Mouse (Mus musculus): ENCODE data around the gene Hoxd8.

Hoxd8 gene

DNA sequence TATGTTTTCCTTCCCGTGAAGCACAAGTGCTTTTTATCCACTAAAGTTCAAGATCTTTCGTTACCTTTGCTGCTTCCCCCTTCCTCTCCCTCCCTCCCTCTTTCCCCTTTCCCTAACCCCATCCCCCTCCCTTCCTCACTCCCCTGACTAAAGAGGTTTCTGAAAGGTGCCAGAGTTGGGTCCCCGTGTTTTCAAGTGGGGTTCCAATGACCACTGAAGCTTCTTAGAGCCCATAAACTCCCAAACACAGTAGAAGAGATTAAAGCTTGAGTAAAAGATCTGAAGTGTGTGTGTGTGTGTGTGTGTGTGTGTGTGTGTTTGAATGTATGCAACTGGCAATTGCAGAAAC is 35.2 kb upstream of the Hoxd8 start:
- in situ Hi-C loops (cut with MseI, MboI): loop anchor here (10.0 kb wide), 2 partner anchors 364 to 374 kb away; no protein-coding TSS in a partner anchor

DNA sequence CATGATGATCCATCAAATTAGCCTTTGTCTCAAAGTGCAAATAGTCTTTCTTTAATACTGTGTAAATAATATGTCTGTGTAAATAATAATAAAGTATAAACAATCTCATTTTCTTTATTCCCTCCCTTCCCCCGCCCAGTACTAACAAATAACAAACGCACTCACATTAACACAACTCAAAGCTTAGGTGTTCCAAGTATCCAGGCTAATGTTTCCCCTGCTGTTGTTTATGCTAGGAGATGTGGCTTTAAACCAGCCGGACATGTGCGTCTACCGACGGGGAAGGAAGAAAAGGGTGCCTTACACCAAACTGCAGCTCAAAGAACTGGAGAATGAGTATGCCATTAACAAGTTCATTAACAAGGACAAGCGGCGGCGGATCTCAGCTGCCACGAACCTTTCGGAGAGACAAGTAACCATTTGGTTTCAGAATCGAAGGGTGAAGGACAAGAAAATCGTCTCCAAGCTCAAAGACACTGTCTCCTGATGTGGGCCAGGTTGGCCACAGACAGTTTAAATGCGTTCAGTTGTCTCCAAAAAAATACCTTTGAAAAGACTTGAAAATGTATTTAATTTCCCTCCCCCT is 34.7 kb upstream of the Hoxd8 start:
- in situ Hi-C loops (cut with MseI, MboI): loop anchor here (10.0 kb wide), 2 partner anchors 365 to 375 kb away; no protein-coding TSS in a partner anchor

DNA sequence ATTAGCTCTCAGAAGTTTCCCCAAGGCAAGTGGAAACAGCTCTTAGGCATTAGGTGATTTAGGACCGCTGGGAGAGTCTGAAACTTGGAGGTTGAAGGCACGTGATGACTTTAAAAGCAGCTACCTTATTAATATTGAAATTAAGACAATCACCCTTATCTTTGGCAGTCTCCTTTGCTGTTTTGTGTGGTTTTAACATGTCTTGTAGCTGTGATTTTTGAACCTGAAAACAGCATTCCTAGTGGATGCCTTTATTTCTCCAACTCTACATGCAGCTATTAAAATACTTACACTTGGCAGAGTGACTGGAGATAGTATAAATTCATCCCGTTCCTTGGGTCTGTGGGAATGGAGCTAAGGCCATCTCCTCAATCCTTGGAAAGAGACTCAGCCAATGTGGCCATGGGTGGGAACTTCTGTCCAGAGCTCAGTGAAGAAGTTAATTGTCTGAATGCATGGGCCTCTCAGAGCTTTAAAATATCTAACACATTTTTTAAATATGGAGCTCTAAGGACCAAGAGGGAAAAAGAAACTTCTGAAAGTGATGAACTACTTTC is 33.7 kb upstream of the Hoxd8 start:
- in situ Hi-C loops (cut with MseI, MboI): no loop called here

DNA sequence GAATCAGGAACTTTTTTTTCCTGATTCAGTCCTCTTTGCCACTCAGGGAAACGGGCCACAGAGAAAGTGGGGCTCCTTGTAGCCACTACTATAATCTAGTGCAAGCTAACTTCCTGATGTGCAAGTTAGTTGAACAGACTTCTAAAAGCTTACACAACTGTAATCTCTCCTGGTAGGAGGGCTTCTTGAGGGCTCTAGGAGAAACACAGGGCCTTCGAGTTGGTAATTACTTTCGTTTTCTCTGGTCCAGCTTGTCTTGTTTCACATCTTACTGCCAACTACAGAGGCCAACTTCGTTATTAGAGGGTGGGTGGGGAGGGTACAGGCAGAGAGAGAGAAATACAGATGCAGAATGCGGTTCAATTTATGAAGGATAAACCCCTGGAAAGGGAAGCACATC is 32.6 kb upstream of the Hoxd8 start:
- in situ Hi-C loops (cut with MseI, MboI): no loop called here

DNA sequence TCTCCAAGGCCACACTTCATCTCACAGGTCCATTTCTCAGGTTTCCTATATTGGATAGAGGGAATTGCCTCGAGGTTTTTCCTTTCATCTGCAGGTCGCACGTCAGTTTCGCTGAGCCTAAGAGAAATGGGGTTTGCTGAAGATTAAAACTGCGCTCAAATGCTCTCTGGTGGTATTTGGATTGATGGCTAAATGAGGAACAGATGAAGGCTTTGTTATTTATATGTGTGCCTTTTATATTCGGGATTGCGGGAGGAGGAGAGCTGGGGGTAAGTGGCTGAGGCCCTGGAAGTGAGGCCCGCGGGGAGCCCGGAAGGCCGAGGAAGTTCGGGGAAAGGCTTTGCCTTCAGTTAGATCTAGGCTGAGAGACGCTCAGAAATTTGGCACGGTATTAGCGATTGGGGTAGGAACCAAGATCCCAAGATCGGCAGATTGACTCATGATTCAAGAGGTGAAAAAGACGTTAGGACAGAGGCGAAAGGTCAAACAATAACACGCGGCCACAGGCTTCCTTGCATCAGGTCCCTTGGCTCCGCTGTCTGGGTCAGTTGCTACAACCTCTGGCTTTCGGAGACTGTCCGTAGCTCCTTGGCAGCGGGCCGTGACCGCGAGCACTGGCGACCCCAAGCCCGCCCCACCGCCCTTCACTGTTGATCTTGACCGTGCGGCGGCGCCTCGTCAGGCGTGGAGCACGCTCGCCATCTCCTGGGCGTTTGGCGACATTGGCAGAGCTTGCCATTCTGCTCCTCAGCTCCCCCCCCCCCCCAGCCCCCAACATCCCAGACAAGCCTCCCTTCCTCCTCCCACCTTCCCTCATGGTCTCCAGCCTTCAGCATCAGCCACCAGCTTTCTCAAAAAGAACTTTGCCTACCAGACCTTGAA is 31.7 kb upstream of the Hoxd8 start:
- in situ Hi-C loops (cut with MseI, MboI): no loop called here

DNA sequence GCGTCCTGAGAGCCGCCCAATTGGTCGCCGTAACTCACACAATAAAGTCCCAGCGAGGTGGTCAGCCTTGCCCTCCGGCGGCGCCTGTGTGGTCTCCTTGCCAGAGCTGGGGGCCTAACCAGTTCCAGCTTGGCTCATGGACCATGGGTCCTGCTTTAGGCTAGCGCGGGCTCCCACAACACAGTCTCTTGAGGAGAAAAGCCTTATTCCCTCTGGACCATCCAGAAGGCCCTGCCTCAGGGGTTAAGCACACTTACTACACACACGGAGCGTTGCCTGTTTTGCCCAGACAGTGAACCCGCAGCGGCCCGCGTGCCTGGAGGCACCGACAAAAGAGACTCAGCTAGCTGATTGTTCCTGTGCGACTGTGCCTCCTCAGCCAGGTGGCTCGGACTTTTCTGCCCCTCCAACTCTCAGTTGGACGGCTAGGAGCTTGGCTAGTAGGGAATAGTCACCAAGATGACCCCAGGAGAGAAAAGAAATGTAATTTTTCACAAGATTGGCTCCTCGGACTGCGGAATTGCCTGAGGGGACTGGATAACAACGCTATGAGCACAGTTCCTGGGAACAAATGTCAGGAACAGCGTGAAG is 30.5 kb upstream of the Hoxd8 start:
- in situ Hi-C loops (cut with MseI, MboI): no loop called here

DNA sequence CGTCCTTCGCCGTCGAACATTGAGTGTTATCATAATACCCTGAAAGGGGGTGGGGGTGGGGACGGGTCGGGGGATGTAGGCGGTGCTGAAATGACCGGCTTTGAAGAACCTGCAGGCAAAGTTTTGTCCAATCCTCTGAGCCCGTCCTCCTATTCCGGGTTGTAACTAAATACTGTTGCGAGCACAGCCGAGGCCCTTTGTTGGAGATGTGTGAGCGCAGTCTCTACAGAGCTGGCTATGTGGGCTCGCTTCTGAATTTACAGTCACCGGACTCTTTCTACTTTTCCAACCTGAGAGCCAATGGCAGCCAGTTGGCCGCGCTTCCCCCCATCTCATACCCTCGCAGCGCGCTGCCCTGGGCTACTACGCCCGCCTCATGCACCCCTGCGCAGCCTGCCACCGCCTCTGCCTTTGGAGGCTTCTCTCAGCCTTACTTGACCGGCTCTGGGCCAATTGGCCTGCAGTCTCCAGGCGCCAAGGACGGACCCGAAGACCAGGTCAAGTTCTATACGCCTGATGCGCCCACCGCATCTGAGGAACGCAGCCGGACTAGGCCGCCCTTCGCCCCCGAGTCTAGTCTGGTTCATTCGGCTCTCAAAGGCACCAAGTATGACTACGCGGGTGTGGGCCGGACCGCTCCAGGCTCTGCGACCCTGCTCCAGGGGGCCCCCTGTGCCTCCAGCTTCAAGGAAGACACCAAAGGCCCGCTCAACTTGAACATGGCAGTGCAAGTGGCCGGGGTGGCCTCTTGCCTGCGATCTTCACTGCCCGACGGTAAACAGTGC is 29.3 kb upstream of the Hoxd8 start, which contains the start of gene Hoxd12:
Gene Hoxd12, plus strand, starts transcription at position 133 of the 785 bp plus-strand sequence.
- in situ Hi-C loops (cut with MseI, MboI): no loop called here

DNA sequence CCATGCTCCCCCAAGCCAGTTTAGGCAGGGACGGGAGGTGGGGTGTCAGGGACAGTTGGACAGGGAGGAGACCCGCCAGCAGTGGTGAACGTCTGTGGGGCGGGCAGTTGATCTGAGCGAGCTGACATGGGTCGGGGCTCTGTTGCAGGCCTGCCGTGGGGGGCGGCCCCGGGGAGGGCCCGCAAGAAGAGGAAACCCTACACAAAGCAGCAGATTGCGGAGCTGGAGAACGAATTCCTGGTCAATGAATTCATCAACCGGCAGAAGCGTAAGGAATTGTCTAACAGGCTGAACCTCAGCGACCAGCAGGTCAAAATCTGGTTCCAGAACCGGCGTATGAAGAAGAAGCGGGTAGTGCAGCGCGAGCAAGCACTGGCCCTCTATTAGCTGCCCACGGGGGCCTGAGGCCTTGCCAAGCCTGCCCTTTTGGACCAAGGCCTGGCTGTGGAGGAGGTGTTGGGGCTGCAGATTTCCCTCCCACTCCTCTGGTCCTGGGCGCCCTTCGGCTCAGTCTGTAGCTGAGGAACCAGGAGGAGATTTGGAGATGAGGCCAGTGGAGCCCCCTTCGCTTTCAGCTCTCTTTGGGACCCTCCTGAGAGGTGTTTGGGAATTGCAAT is 28.6 kb upstream of the Hoxd8 start:
- in situ Hi-C loops (cut with MseI, MboI): no loop called here

DNA sequence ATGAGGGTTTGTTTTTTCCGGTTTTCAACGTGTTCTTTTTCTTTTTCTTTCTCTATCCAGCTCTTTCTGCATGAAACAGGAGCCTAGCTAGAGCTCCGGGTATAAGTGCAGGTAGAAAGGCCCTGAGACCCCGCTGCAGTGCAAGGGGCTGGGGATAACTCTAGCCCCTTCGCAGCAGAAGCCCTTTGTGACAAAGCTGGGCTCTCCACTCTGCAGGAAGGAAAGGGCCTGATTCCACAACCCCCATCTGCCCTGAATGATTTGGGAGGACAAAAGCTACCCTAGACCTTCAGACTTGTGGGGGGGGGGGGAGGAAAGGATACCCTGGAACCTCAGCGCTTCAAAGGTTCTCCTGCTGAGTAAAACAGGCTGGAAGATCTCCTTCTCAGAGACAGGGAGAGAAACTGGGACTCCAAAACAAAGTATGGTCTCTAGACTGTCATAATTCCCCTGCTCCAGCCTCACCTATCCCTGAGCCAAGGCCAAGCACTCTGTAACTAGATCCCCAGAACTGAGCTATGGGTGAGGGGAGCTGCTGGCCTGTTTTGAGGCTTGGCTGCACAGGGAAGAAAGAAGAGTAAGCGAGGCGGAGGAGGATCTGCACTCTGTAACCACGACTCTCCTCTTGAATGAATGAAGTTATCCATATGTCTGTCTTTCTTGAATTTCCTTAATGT is 27.9 kb upstream of the Hoxd8 start:
- in situ Hi-C loops (cut with MseI, MboI): no loop called here

DNA sequence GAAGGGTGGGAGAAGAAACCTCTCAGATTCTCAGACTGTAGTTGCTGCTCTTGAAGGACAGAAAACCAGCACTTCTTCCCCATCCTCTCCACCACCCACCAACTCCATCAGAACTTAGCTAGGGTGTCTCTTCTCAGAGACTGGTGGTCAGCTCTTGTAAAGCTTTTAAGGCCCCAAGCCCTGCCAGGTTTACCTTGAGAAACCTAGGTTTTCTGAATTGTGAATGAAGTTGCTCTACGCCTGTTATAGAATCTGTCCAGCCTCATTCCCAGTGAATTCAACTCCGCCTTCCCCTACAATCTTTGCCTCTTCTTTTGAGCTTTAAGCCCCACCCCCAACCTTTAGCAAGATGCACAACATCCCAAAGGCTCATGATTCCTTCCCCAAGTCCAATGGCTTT is 27.3 kb upstream of the Hoxd8 start:
- in situ Hi-C loops (cut with MseI, MboI): no loop called here

DNA sequence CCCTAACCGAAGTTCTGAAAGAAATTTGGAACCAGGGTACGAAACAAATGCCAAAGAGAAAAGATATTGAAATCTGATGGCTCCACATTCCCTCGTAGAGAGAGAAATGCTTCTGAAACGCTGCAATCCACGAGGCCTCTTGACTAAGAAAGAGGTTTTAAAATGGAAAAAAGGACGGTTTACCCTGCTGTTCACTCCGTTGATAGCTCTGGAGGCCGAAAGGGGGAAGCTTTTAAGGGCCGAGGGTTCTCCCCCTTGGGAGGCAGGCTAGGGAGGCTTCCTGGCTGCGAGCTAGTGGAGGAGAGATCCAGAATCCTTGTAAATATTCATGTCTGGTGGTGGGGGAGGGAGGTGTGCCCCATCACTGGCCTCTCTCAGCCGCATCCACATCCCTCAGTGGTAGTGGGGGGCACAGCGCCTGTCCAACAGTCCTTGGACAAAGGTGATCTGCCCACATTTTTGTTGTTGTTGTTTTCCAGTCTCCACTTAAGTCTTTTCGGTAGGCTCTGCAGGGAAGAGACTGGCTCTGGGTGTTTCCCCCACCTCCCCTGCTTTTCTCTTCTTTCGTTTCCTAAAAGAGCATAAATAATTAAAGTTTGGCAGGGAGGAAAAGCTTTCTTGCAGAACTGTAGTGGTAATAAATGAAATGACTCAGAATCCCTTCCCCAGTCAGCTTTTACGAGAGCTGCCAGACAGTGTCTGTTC is 25.4 kb upstream of the Hoxd8 start, which contains the start of gene Hoxd11:
Gene Hoxd11, plus strand, starts transcription at position 667 of the 705 bp plus-strand sequence.
- in situ Hi-C loops (cut with MseI, MboI): no loop called here

DNA sequence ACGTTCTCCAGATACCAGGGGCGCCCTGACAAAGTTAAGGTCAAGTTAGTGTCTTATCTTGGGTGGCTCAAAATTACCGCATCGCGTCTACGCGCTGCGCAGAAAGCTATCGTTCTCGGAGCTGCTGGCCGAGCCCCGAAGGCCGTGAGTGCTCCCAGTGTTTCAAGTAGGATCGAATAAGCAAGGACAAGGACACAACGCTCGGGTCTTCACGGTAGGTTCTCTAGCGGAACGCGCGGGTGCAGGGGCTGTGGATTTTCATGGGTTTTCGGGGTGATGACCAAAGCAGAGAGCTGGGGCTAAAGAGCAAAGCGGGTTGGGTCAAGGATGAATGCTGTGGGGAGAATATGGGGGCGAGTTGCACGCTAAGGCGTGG is 24.8 kb upstream of the Hoxd8 start:
- in situ Hi-C loops (cut with MseI, MboI): no loop called here

DNA sequence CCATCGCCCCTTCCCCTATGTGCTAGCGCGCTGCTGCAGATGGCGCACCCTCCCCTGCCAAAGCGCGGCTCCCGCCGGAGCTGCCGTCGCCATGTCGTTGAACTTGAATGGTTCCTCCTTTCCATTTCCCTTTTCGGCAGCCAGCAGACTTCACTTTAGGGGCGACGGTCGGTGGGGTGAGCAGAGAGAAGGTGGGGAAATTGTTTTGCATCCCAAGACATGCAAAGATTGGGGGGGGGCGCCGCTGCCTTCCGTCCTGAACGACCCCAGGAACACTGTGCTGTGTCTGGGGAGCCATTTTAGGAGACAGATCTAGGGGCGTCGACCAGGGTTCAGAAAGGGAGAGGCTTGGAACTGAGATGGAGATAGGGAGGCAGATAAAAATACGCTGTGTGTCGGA is 24.4 kb upstream of the Hoxd8 start:
- in situ Hi-C loops (cut with MseI, MboI): no loop called here

DNA sequence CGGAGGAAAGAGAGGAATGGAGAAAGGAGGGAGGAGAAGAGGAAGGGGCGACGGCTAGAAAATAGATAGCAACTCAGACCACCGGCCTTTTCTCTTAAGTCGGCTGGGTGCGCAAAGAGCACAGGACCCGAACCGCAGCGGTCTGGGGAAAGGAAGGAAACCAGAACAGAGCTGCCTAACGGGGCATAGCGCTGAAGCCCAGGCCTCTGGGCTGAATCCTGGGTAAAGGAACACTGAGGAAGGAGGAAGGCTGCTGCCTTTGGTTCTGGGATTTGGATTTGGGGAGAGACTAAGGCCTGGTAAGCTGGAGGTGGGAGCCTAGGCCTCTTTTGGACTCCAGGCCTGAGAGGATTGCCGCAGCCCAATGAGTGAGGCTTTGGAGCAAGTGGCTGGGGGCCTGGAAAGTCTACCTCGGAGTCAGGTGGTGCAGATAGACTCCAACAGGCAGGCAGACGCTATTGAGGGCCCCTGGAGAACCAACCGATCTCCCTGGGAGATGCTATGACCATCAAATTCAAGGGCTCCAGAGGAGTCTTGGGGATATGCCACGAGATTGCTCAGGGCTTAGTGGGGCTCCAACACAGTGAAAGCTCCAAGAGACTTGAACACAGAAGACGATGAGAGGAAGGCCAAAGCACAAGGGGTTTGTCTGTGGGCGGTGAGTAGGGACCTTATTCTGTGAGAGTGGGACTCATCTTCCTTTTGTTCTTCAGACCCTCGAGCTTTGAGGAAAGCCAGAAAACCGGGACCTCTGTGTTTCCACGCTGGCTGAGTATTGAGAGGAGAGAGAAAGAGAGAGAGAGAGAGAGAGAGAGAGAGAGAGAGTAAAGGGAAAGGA is 23.6 kb upstream of the Hoxd8 start:
- in situ Hi-C loops (cut with MseI, MboI): no loop called here

DNA sequence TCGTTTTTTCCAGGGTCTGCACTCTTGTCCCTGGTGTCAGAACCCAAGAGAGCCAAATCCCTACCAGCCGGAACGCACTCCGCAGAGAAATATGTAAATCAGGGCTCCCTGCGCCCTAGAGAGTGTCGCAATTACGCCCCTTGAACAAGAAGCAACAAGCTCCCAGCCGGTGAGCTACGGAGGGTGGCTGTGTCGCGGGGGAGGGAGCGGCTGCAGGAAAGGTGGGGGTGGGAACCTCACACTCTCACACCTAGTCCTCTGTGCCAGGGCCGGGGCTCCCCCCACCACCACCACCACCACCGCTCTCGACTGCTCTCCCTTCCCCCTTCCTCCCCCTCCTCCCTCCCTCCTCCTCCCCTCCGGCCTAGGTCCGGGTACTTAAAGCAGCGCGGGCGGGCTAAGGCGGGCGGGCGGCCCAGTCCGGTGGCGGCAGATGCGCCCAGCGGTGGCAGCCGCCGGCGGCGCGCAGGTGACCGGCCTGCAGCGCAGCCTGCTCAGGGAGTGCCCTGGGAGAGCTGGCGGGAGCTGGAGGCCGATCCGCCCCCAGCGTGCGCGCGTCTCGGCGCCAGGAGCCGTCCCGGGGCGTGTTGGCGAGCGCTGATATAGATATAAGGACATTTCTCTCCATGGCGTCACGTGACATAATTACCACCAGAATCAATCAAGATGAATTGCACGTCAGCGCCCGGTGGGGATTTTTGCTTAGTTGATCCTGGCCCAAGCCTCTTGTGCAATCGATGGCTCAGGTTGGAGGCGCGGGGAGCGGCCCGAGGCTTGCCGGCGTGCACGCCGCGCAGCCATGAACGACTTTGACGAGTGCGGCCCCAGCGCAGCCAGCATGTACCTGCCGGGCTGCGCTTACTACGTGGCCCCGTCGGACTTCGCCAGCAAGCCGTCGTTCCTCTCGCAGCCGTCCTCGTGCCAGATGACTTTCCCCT is 22.6 kb upstream of the Hoxd8 start:
- in situ Hi-C loops (cut with MseI, MboI): no loop called here

DNA sequence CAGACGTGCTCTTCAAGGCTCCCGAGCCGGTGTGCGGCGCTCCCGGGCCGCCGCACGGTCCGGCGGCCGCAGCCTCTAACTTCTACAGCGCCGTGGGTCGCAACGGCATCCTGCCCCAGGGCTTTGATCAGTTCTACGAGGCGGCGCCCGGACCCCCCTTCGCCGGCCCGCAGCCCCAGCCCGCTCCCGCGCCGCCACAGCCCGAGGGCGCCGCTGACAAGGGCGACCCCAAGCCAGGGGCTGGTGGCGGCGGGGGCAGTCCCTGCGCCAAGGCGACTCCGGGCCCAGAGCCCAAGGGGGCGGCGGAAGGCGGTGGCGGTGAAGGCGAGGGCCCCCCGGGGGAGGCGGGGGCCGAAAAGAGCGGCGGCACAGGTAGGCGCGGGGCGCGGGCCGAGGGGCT is 21.6 kb upstream of the Hoxd8 start:
- in situ Hi-C loops (cut with MseI, MboI): no loop called here

DNA sequence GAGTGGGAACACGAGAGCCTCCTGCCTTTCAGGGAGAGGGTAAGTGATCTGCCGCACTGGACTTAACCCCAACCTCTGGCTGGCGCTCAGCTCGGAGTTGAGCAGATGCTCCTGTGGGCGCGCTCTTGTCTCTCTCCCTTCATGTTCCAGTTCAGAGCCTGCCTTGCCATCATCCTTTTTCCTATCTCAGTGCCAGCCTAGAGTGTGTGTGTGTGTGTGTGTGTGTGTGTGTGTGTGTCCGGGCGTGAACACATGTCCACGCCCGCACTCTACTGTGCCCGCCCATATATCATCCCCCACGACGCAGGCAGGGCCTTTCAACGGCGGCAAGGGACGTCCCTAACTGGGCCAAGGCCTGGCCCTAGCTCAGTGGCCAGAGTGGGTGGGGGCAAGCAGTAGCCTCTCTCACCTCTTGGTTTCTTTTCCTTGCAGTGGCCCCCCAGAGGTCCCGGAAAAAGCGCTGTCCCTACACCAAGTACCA is 20.9 kb upstream of the Hoxd8 start:
- in situ Hi-C loops (cut with MseI, MboI): no loop called here

DNA sequence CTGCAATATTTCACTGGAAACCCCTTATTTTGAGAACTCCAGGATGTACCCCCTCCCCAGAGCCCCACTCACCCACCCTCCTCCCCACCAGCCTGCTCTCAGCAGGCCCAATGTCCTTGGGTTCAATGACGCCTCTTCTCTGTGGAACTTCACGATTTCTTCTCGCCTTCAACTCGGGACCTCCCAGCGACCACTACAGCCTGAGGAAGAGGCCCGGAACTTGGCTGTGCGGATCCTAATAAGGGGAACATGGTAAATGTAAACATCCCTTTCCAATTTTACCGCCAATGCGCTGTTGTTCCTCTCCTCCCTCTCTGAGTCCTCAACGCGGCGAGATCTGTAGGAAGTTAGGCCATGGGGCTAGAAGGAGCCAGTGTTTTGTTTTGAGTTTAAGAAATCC is 20.3 kb upstream of the Hoxd8 start:
- in situ Hi-C loops (cut with MseI, MboI): no loop called here
